Mouse (Mus musculus) monocyte, adult 5-6 weeks (primary cell): ENCODE measurements around the gene Vmn1r107. TPM values are rescaled to one million over a fixed set of nuclear protein-coding genes. Genes with fewer than 3 reads are reported as not detected.
"Not testable (repeated sequence)": the region's sequence is repeated elsewhere in the genome, so short reads cannot be mapped to it uniquely, and the experiment has no call there.

Experiments
- ATAC-seq: fragments of 153-309, 156-312 bp; replicated peaks from 2 replicates; pipeline ENCODE4 v1.8.0; 2017; ENCODE audit warnings: mild to moderate bottlenecking; ENCODE audit not compliant: low TSS enrichment, insufficient number of reproducible peaks, severe bottlenecking, poor library complexity, low FRiP score
- total RNA-seq: library from RNA; stranded (forward); fragments of 200-1000, 200-491, 200-594 nt; gene quantifications from 3 replicates; pipeline ENCODE4 v1.2.3, GENCODE M21; 2017

Gene Vmn1r107
- total RNA-seq, result not detected in 3 replicates

GRCm38 (mm10) chr7:20668618-20669017 lies at the start of gene Vmn1r107:
Vmn1r107 (plus strand) TSS chr7:20668918.
- ATAC-seq, result not testable (repeated sequence)

- ATAC-seq, result not testable (repeated sequence)
Observed at GRCm38 (mm10) chr7:20703116-20703515, 34.4 kb downstream of the Vmn1r107 start, which contains the start of gene Vmn1r111. Vmn1r111 (minus strand) TSS chr7:20703216.

Other genes with a start within 250 kb of the Vmn1r107 start
- gene Vmn1r101, start 226.3 kb upstream of the Vmn1r107 start, total RNA-seq, result not detected in 3 replicates
- gene Gm10670, start 194.0 kb upstream of the Vmn1r107 start, total RNA-seq, result not detected in 3 replicates
- not detected in 3 replicates for gene Vmn1r103, start 158.4 kb upstream of the Vmn1r107 start, total RNA-seq
- not detected in 3 replicates for gene Vmn1r104, start 135.1 kb upstream of the Vmn1r107 start, total RNA-seq
- not detected in 3 replicates for gene Gm5726, start 123.2 kb upstream of the Vmn1r107 start, total RNA-seq
- gene Gm4141, start 92.7 kb upstream of the Vmn1r107 start, total RNA-seq, result not detected in 3 replicates
- gene Gm4513, start 69.9 kb upstream of the Vmn1r107 start, total RNA-seq, result not detected in 3 replicates
- gene Vmn1r111, start 34.3 kb downstream of the Vmn1r107 start, total RNA-seq, result not detected in 3 replicates
- gene Gm10668, start 61.7 kb downstream of the Vmn1r107 start, total RNA-seq, result not detected in 3 replicates
- not detected in 3 replicates for gene Vmn1r112, start 102.3 kb downstream of the Vmn1r107 start, total RNA-seq
- not detected in 3 replicates for gene Vmn1r113, start 118.4 kb downstream of the Vmn1r107 start, total RNA-seq
- not detected in 3 replicates for gene Vmn1r114, start 143.3 kb downstream of the Vmn1r107 start, total RNA-seq
- not detected in 3 replicates for gene Vmn1r115, start 176.1 kb downstream of the Vmn1r107 start, total RNA-seq
- not detected in 3 replicates for gene Vmn1r116, start 203.3 kb downstream of the Vmn1r107 start, total RNA-seq
- not detected in 3 replicates for gene Vmn1r117, start 215.2 kb downstream of the Vmn1r107 start, total RNA-seq
- not detected in 3 replicates for gene Vmn1r118, start 243.4 kb downstream of the Vmn1r107 start, total RNA-seq